ENCODE assay signal across 8 mouse cellular contexts in genomic region chr17:35045807-35046680, GRCm38 (mm10). TPM values are rescaled to one million over a fixed set of nuclear protein-coding genes. Genes with fewer than 3 reads are reported as not detected.
A peak's percentile ranks its signal among the peaks of the same experiment; 100 is the strongest.
DNase-seq lines count a peak whose midpoint lies in the region; ATAC-seq and TF ChIP-seq lines count a peak whose summit lies in the region.

No protein-coding gene starts in this region.

- peaks cover 4% of the 10 kb centered on the region; the same call in 1 of the 2 replicates for H3K4me1 ChIP-seq in cerebellum, adult 2 months (ENCODE audit: control insufficient read depth, insufficient read depth, low read length)
- peaks cover 45% of the 10 kb centered on the region for H3K4me1 ChIP-seq in kidney, embryonic 16.5 days (ENCODE audit: insufficient read depth, low read length)
- H3K4me1 ChIP-seq in neural tube, embryonic 12.5 days = peaks cover 40% of the 10 kb centered on the region

- H3K9me3 ChIP-seq in kidney, embryonic 16.5 days (ENCODE audit: low read length) = no peaks in the 10 kb centered on the region
- H3K9me3 ChIP-seq in neural tube, embryonic 12.5 days = no peaks in the 10 kb centered on the region

- no peak for DNase-seq in cerebellum, adult 2 months
- no peak for DNase-seq in cerebellum, postnatal 36 days
- DNase-seq in ovary, postnatal 36 days (ENCODE audit: low spot score) = peak; percentile 36
- DNase-seq in ovary, adult 18-20 months (ENCODE audit: low spot score) = no peak
- DNase-seq in urinary bladder, adult 2 months (ENCODE audit: low spot score) = no peak
- DNase-seq in left cerebral cortex, postnatal 10 days (ENCODE audit: extremely low spot score in 1 of 2, low spot score in 2 of 2) = no peak

- H3K4me3 ChIP-seq in cerebellum, adult 2 months (replicated peaks; ENCODE audit: insufficient read depth, low read depth, low read length) = peak overlapping the region; percentile 62
- H3K4me3 ChIP-seq in kidney, embryonic 16.5 days (ENCODE audit: low read length) = peak overlapping the region; percentile 64
- H3K4me3 ChIP-seq in neural tube, embryonic 12.5 days = peak overlapping the region; percentile 48

- H3K27me3 ChIP-seq in cerebellum, adult 2 months (ENCODE audit: control insufficient read depth, insufficient read depth, low read length) = no peaks in the 10 kb centered on the region
- no peaks in the 10 kb centered on the region for H3K27me3 ChIP-seq in kidney, embryonic 16.5 days (ENCODE audit: insufficient read depth, low read length)
- no peaks in the 10 kb centered on the region for H3K27me3 ChIP-seq in neural tube, embryonic 12.5 days (replicated peaks)

- H3K36me3 ChIP-seq in kidney, embryonic 16.5 days (ENCODE audit: insufficient read depth, low read length) = no peaks in the 10 kb centered on the region
- H3K36me3 ChIP-seq in neural tube, embryonic 12.5 days = no peaks in the 10 kb centered on the region

- H3K27ac ChIP-seq in cerebellum, adult 2 months (ENCODE audit: insufficient read depth, low read length) = no peak overlapping the region
- H3K27ac ChIP-seq in kidney, embryonic 16.5 days (ENCODE audit: low read length) = peak overlapping the region; percentile 99
- H3K27ac ChIP-seq in neural tube, embryonic 12.5 days = no peak overlapping the region; the same call in 1 of the 2 replicates

- peak overlapping the region; percentile 94 for H3K9ac ChIP-seq in kidney, embryonic 16.5 days (replicated peaks; ENCODE audit: low read length)
- peak overlapping the region; percentile 74 for H3K9ac ChIP-seq in neural tube, embryonic 12.5 days

- intact Hi-C loops in left cerebral cortex, postnatal 10 days (cut with DNase I) = no loop called here

- WGBS in cerebellum, adult 2 months = 4% methylated on average over 48 of the region's 48 CpGs
- WGBS in kidney, embryonic 16.5 days = 3% methylated on average over 42 of the region's 48 CpGs
- WGBS in neural tube, embryonic 12.5 days = 4% methylated on average over 48 of the region's 48 CpGs

- H3K4me2 ChIP-seq in kidney, embryonic 16.5 days (replicated peaks; ENCODE audit: low read depth, low read length) = peak overlapping the region; percentile 99
- H3K4me2 ChIP-seq in neural tube, embryonic 12.5 days (replicated peaks) = peak overlapping the region; percentile 96

- TF ChIP-seq CTCF in cerebellum, adult 2 months (IDR thresholded peaks at IDR 0.05; ENCODE audit: borderline replicate concordance, insufficient read depth, low read depth, low read length) = no peak

- no peak for TF ChIP-seq POLR2A in cerebellum, adult 2 months (IDR thresholded peaks at IDR 0.05; ENCODE audit: borderline replicate concordance, insufficient read depth, low read length)

- peak; percentile 55 for ATAC-seq in kidney, embryonic 16.5 days (ENCODE audit: low FRiP score, low TSS enrichment)
- peak; percentile 65; the same call in 1 of the 2 replicates for ATAC-seq in neural tube, embryonic 12.5 days (ENCODE audit: low FRiP score, low read depth)

RNA-seq across cellular contexts. Expression of gene Msh5, which starts 0.5 kb away (rescaled TPM):
- 4.3 and 5.5 TPM in 2 replicates for polyA plus RNA-seq in cerebellum, adult 2 months (2012; rRNA removed)
- polyA plus RNA-seq in kidney, embryonic 16.5 days (2015; fragmentation: Nextera tagmentation; extraction: Ambion mirVana) = 4.5 and 6.9 TPM in 2 replicates
- polyA plus RNA-seq in neural tube, embryonic 12.5 days (2016; fragmentation: Nextera tagmentation; extraction: Ambion mirVana) = 3.1 and 4.1 TPM in 2 replicates
- 1.2 and 1.4 TPM in 2 replicates for polyA plus RNA-seq in urinary bladder, adult 2 months (2012; rRNA removed)
- total RNA-seq in left cerebral cortex, postnatal 10 days (2021) = under 1 TPM; 0.81 to 0.97 TPM

RNA-seq across cellular contexts. Expression of gene Clic1, which starts 3.7 kb away (rescaled TPM):
- 41.2 and 42.9 TPM in 2 replicates for polyA plus RNA-seq in cerebellum, adult 2 months (2012; rRNA removed)
- 341 and 345 TPM in 2 replicates for polyA plus RNA-seq in kidney, embryonic 16.5 days (2015; fragmentation: Nextera tagmentation; extraction: Ambion mirVana)
- 169 and 178 TPM in 2 replicates for polyA plus RNA-seq in neural tube, embryonic 12.5 days (2016; fragmentation: Nextera tagmentation; extraction: Ambion mirVana)
- polyA plus RNA-seq in urinary bladder, adult 2 months (2012; rRNA removed) = 149 and 191 TPM in 2 replicates
- 10 to 100 TPM; 14.3 to 15.8 TPM for total RNA-seq in left cerebral cortex, postnatal 10 days (2021)

RNA-seq across cellular contexts. Expression of gene Ddah2, which starts 12.8 kb away (rescaled TPM):
- 59.5 and 63.3 TPM in 2 replicates for polyA plus RNA-seq in cerebellum, adult 2 months (2012; rRNA removed)
- polyA plus RNA-seq in kidney, embryonic 16.5 days (2015; fragmentation: Nextera tagmentation; extraction: Ambion mirVana) = 375 and 376 TPM in 2 replicates
- polyA plus RNA-seq in neural tube, embryonic 12.5 days (2016; fragmentation: Nextera tagmentation; extraction: Ambion mirVana) = 564 and 591 TPM in 2 replicates
- 60.5 and 68.6 TPM in 2 replicates for polyA plus RNA-seq in urinary bladder, adult 2 months (2012; rRNA removed)
- 10 to 100 TPM; 26.3 to 31.1 TPM for total RNA-seq in left cerebral cortex, postnatal 10 days (2021)

RNA-seq across cellular contexts. Expression of gene Sapcd1, which starts 18.2 kb away (rescaled TPM):
- 2.0 and 2.3 TPM in 2 replicates for polyA plus RNA-seq in cerebellum, adult 2 months (2012; rRNA removed)
- polyA plus RNA-seq in kidney, embryonic 16.5 days (2015; fragmentation: Nextera tagmentation; extraction: Ambion mirVana) = 5.7 and 7.1 TPM in 2 replicates
- 3.8 and 5.0 TPM in 2 replicates for polyA plus RNA-seq in neural tube, embryonic 12.5 days (2016; fragmentation: Nextera tagmentation; extraction: Ambion mirVana)
- polyA plus RNA-seq in urinary bladder, adult 2 months (2012; rRNA removed) = 0.77 and 0.81 TPM in 2 replicates
- total RNA-seq in left cerebral cortex, postnatal 10 days (2021) = 1 to 10 TPM in 1 of 2 experiments, under 1 TPM in 1; 0.83 to 1.0 TPM

RNA-seq across cellular contexts. Expression of gene Ly6g6c, which starts 19.1 kb away (rescaled TPM):
- 0.11 and 0.15 TPM in 2 replicates for polyA plus RNA-seq in cerebellum, adult 2 months (2012; rRNA removed)
- not detected in 2 replicates for polyA plus RNA-seq in kidney, embryonic 16.5 days (2015; fragmentation: Nextera tagmentation; extraction: Ambion mirVana)
- polyA plus RNA-seq in neural tube, embryonic 12.5 days (2016; fragmentation: Nextera tagmentation; extraction: Ambion mirVana) = not detected in 2 replicates
- polyA plus RNA-seq in urinary bladder, adult 2 months (2012; rRNA removed) = 0.26 and 0.37 TPM in 2 replicates
- total RNA-seq in left cerebral cortex, postnatal 10 days (2021) = not detected
